Mouse (Mus musculus): ENCODE results near the gene Sept4. TPM values are rescaled to one million over a fixed set of nuclear protein-coding genes. Genes with fewer than 3 reads are reported as not detected.

Sept4 gene
- polyA plus RNA-seq, 1 experiment from 2014 or later = 8.1 TPM

GRCm38 (mm10) chr11:87595327-87595841 is 26.7 kb downstream of the Sept4 start:
- ATAC-seq (ENCODE audit: low FRiP score) = peak; percentile 66

GRCm38 (mm10) chr11:87595976-87596375 is 27.3 kb downstream of the Sept4 start:
- H3K4me1 ChIP-seq = peaks cover 51% of the 10 kb centered on the region
- no peaks in the 10 kb centered on the region for H3K9me3 ChIP-seq
- WGBS = 5% methylated on average over 7 of the region's 7 CpGs
- peak overlapping the region; percentile 91 for H3K27ac ChIP-seq
- H3K9ac ChIP-seq = peak overlapping the region; percentile 97
- no peak for ATAC-seq (ENCODE audit: low FRiP score)
- H3K4me3 ChIP-seq (replicated peaks) = peak overlapping the region; percentile 81
- peak overlapping the region; percentile 84 for H3K4me2 ChIP-seq
- peaks cover 42% of the 10 kb centered on the region for H3K36me3 ChIP-seq (replicated peaks)
- H3K27me3 ChIP-seq = no peaks in the 10 kb centered on the region

More at GRCm38 (mm10) chr11:87595327-87595841, 26.7 kb downstream of the Sept4 start:
- Histone ChIP-seq H3K9ac (peak overlapping the region; percentile 97), H3K27ac (peak overlapping the region; percentile 91), H3K4me1 (peaks cover 57% of the 10 kb centered on the region), H3K27me3 (no peaks in the 10 kb centered on the region), H3K9me3 (no peaks in the 10 kb centered on the region), H3K36me3 (replicated peaks) (peaks cover 36% of the 10 kb centered on the region), H3K4me2 (peak overlapping the region; percentile 84), H3K4me3 (replicated peaks) (peak overlapping the region; percentile 81)
- under 1% methylated on average over 34 of the region's 37 CpGs for WGBS

DNA sequence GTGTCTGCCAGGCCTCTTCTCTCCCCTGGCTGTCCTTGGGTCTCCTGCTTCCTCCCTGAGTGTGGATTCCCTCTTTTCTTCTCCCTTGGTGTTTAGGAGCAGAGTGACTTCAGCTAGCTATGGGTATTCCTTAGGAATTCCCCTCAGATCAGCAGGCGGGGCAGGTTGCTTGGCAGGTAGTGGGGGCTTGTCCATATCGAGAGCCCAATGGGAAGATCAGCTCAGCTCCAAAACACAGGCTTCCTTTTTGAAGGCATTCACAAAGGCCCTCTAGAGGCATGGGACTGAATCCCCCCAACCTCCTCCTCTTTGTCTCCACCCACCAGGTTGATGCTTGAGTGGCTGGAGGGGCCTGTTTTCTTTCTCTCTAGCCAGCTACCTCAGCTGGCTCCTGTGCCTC is 27.8 kb downstream of the Sept4 start:
- ATAC-seq (ENCODE audit: low FRiP score) = no peak
- Histone ChIP-seq H3K9ac (peak overlapping the region; percentile 97), H3K4me3 (replicated peaks) (peak overlapping the region; percentile 81), H3K27ac (peak overlapping the region; percentile 91), H3K4me2 (peak overlapping the region; percentile 84), H3K36me3 (replicated peaks) (peaks cover 47% of the 10 kb centered on the region), H3K27me3 (no peaks in the 10 kb centered on the region), H3K9me3 (no peaks in the 10 kb centered on the region), H3K4me1 (peaks cover 51% of the 10 kb centered on the region)
- WGBS = 21% methylated on average over 2 of the region's 2 CpGs

GRCm38 (mm10) chr11:87597061-87597460 is 28.4 kb downstream of the Sept4 start:
- Histone ChIP-seq H3K4me2 (peak overlapping the region; percentile 84), H3K27ac (peak overlapping the region; percentile 91), H3K9me3 (no peaks in the 10 kb centered on the region), H3K4me1 (peaks cover 51% of the 10 kb centered on the region), H3K27me3 (no peaks in the 10 kb centered on the region), H3K9ac (peak overlapping the region; percentile 97), H3K36me3 (replicated peaks) (peaks cover 53% of the 10 kb centered on the region), H3K4me3 (replicated peaks) (peak overlapping the region; percentile 81)
- no peak for ATAC-seq (ENCODE audit: low FRiP score)

DNA sequence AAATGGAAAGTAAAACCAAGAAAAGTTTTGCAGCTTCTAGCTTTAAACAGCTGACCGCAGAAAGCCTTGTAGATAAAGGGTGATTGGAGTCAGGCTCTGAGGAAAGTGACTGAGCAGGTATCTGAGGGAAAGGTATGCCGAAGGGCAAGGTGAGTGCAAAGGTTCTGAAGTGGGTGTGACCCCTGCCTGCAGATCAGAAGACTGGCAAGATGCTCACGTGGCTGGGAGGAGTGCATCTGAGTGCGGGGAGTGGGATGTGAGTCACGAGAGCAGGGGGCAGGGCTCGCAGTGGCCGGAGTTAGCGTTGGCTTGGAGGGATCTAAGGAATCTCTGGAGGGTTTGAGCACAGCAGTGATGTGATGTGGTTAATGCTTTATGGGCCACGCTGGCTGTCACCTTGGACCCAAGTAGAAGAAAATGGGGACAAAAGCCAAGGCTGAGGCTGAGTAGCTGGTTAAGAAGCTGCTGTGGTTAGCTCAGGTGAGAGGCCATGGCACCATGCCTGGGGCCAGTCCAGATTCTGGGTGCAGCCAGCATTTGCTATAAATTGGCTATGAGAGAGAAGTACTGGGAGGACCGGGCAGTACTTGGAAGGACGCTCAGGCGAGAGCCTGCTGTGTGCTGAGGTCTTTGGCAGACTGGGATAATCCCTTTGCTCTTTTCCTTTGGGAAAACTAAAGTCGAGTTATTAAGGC is 30.8 kb downstream of the Sept4 start:
- H3K36me3 ChIP-seq (replicated peaks) = peaks cover 78% of the 10 kb centered on the region
- ATAC-seq (ENCODE audit: low FRiP score) = no peak

DNA sequence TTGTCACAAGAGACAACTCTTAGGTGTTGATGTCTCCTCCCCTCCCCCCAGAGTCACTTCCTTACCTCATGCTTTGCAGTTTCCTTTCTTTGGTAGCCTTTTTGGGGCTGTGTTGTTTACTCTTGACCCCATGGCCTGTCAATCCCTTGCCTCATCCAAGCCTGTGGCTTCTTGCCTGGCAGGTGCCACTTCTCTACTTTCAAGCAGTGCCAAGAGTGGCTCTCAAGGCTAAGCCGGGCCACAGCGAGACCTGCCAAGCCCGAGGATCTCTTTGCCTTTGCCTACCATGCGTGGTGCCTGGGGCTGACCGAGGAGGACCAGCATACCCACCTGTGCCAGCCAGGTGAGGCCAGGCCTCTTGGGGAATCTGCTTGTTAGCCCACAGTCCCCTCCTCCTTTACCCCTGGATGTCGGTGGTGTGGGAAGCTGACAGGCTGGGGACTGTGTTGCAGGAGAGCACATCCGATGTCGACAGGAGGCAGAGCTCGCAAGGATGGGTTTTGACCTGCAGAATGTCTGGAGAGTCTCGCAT is 31.7 kb downstream of the Sept4 start:
- no peak overlapping the region for H3K27ac ChIP-seq
- H3K27me3 ChIP-seq = no peaks in the 10 kb centered on the region
- H3K4me3 ChIP-seq (replicated peaks) = no peak overlapping the region
- no peaks in the 10 kb centered on the region for H3K9me3 ChIP-seq
- no peak for ATAC-seq (ENCODE audit: low FRiP score)
- WGBS = 93% methylated on average over 10 of the region's 10 CpGs
- peaks cover 22% of the 10 kb centered on the region for H3K4me1 ChIP-seq
- no peak overlapping the region for H3K4me2 ChIP-seq
- no peak overlapping the region for H3K9ac ChIP-seq
- H3K36me3 ChIP-seq (replicated peaks) = peaks cover 86% of the 10 kb centered on the region

More for the DNA sequence above, 30.8 kb downstream of the Sept4 start:
- Histone ChIP-seq H3K9ac (no peak overlapping the region), H3K4me2 (no peak overlapping the region), H3K4me3 (replicated peaks) (no peak overlapping the region), H3K4me1 (peaks cover 30% of the 10 kb centered on the region), H3K27me3 (no peaks in the 10 kb centered on the region), H3K9me3 (no peaks in the 10 kb centered on the region), H3K27ac (no peak overlapping the region)
- WGBS = 90% methylated on average over 13 of the region's 13 CpGs

DNA sequence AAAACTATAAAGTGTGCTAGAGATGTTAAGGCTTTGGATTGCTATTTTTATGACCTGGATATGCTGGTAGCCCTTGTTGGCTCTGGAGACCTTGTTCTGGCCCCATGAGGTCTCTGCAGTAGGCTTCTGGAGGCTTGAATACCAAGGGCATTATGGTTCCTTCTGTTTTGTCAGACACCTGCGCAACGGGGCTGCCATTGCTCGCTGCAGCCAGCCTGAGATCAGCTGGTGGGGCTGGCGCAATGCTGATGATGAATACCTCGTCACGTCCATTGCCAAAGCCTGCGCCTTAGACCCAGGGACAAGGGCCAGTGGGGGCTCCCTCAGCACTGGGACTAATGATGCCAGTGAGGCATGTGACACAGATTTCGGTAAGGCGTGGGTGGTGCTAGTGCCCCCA is 33.5 kb downstream of the Sept4 start:
- Histone ChIP-seq H3K4me1 (peaks cover 6% of the 10 kb centered on the region), H3K36me3 (replicated peaks) (peaks cover 100% of the 10 kb centered on the region), H3K27ac (no peak overlapping the region), H3K9me3 (no peaks in the 10 kb centered on the region), H3K9ac (no peak overlapping the region), H3K27me3 (no peaks in the 10 kb centered on the region), H3K4me2 (no peak overlapping the region), H3K4me3 (replicated peaks) (no peak overlapping the region)
- 95% methylated on average over 9 of the region's 9 CpGs for WGBS
- no peak for ATAC-seq (ENCODE audit: low FRiP score)

- Histone ChIP-seq H3K4me2 (no peak overlapping the region), H3K9me3 (no peaks in the 10 kb centered on the region), H3K27ac (no peak overlapping the region), H3K4me3 (replicated peaks) (no peak overlapping the region), H3K4me1 (no peaks in the 10 kb centered on the region), H3K9ac (no peak overlapping the region), H3K27me3 (no peaks in the 10 kb centered on the region), H3K36me3 (replicated peaks) (peaks cover 100% of the 10 kb centered on the region)
- no peak for ATAC-seq (ENCODE audit: low FRiP score)
- 96% methylated on average over 2 of the region's 2 CpGs for WGBS
These were observed 34.9 kb downstream of the Sept4 start for GRCm38 (mm10) chr11:87603571-87603970.

DNA sequence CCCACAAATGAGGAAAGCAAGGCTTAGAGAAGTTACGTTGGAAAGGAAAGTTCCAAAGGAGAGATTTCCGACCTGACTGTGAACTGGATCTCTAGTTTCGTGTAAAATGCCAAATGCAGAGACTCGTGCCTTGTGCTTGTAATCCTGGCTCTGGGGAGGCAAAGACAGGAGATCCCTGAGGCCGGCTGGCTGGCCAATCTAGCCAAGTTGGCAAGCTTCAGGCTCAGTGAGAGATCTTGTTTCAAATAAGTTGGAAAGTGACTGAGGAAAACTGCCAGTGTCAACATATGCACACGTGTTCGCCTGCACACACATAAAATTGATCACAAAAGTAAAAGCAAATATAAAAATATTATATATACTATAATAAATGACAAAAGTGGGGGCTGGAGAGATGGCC is 40.6 kb downstream of the Sept4 start:
- Histone ChIP-seq H3K9ac (no peak overlapping the region), H3K4me2 (no peak overlapping the region), H3K27ac (no peak overlapping the region), H3K4me3 (replicated peaks) (no peak overlapping the region), H3K9me3 (no peaks in the 10 kb centered on the region), H3K36me3 (replicated peaks) (peaks cover 97% of the 10 kb centered on the region), H3K4me1 (no peaks in the 10 kb centered on the region), H3K27me3 (no peaks in the 10 kb centered on the region)
- ATAC-seq (ENCODE audit: low FRiP score) = no peak
- WGBS = 89% methylated on average over 7 of the region's 7 CpGs

DNA sequence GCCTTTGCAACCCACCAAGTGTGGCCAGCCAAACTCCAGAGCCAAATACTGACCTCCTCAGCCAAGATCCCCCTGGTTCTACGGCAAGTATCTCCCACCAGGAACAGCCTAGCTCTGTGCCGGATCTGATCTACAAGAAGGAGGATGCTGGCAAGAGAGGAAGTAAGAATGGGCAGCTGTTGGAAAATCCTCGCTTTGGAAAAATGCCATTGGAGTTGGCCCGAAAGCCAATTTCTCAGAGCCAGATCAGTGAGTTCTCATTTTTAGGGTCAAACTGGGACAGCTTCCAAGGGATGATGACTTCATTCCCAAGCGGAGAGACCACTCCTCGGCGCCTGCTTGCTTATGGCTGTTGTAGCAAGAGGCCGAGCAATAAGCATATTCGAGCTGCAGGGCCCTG is 42.8 kb downstream of the Sept4 start:
- no peak overlapping the region for H3K9ac ChIP-seq
- no peak for ATAC-seq (ENCODE audit: low FRiP score)
- 93% methylated on average over 9 of the region's 9 CpGs for WGBS
- no peaks in the 10 kb centered on the region for H3K9me3 ChIP-seq
- peaks cover 97% of the 10 kb centered on the region for H3K36me3 ChIP-seq (replicated peaks)
- H3K27me3 ChIP-seq = no peaks in the 10 kb centered on the region
- H3K4me2 ChIP-seq = no peak overlapping the region
- H3K27ac ChIP-seq = no peak overlapping the region
- no peak overlapping the region for H3K4me3 ChIP-seq (replicated peaks)
- no peaks in the 10 kb centered on the region for H3K4me1 ChIP-seq

GRCm38 (mm10) chr11:87613972-87614371 is 45.3 kb downstream of the Sept4 start:
- no peak for ATAC-seq (ENCODE audit: low FRiP score)
- Histone ChIP-seq H3K4me1 (no peaks in the 10 kb centered on the region), H3K27ac (no peak overlapping the region), H3K36me3 (replicated peaks) (peaks cover 96% of the 10 kb centered on the region), H3K27me3 (no peaks in the 10 kb centered on the region), H3K4me3 (replicated peaks) (no peak overlapping the region), H3K9me3 (peaks cover 6% of the 10 kb centered on the region), H3K9ac (no peak overlapping the region), H3K4me2 (no peak overlapping the region)
- 89% methylated on average over 7 of the region's 7 CpGs for WGBS

DNA sequence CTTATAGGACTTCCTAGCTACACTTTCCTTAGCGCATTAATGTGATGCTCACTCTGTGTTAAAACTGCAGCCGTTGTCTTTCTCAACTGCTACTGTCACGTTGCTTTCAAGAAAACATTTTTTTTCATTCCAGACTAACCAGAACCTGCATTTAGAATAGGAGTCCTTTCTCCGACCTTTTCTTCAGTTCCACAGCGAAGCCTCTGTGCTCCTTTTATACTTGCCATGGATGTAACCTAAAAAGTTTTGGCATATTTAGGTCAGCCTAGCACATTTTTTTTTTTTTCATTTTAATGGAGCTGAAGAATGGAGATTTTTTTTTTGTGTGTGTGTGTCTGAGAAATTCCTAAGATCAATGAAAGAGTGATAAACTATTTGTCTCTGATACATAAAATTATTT is 46.8 kb downstream of the Sept4 start:
- WGBS = 95% methylated on average over 5 of the region's 5 CpGs
- no peak overlapping the region for H3K9ac ChIP-seq
- peaks cover 87% of the 10 kb centered on the region for H3K36me3 ChIP-seq (replicated peaks)
- no peak overlapping the region for H3K4me3 ChIP-seq (replicated peaks)
- no peaks in the 10 kb centered on the region for H3K4me1 ChIP-seq
- no peak overlapping the region for H3K27ac ChIP-seq
- no peak for ATAC-seq (ENCODE audit: low FRiP score)
- H3K4me2 ChIP-seq = no peak overlapping the region
- H3K9me3 ChIP-seq = peaks cover 6% of the 10 kb centered on the region
- no peaks in the 10 kb centered on the region for H3K27me3 ChIP-seq

GRCm38 (mm10) chr11:87615952-87616351 is 47.2 kb downstream of the Sept4 start:
- no peak overlapping the region for H3K4me2 ChIP-seq
- WGBS = 98% methylated on average over 2 of the region's 2 CpGs
- H3K27ac ChIP-seq = no peak overlapping the region
- ATAC-seq (ENCODE audit: low FRiP score) = no peak
- H3K9ac ChIP-seq = no peak overlapping the region
- no peaks in the 10 kb centered on the region for H3K4me1 ChIP-seq
- H3K9me3 ChIP-seq = peaks cover 6% of the 10 kb centered on the region
- peaks cover 85% of the 10 kb centered on the region for H3K36me3 ChIP-seq (replicated peaks)
- no peaks in the 10 kb centered on the region for H3K27me3 ChIP-seq
- no peak overlapping the region for H3K4me3 ChIP-seq (replicated peaks)

All from forebrain, embryonic 12.5 days (tissue).